Mouse (Mus musculus): ENCODE data around the gene Arid3c. TPM values are rescaled to one million over a fixed set of nuclear protein-coding genes. Genes with fewer than 3 reads are reported as not detected.
"Not testable (repeated sequence)": the region's sequence is repeated elsewhere in the genome, so short reads cannot be mapped to it uniquely, and the experiment has no call there.

Arid3c gene
- total RNA-seq (2012; rRNA removed) (not detected in 2 replicates), total RNA-seq (2014; rRNA removed) (not detected in 2 replicates), polyA plus RNA-seq (2012; ENCODE audit: insufficient read length, low read depth) (not detected in 2 replicates)

- Histone ChIP-seq H3K27me3 (replicated peaks) (peaks cover 79% of the 10 kb centered on the region), H3K79me2 (replicated peaks; ENCODE audit: control insufficient read depth, extremely low read depth, insufficient read depth, poor library complexity, severe bottlenecking) (no peaks in the 10 kb centered on the region), H3K27ac (ENCODE audit: insufficient read depth, low read depth) (no peak within 1 kb of the TSS), H3K4me3 (replicated peaks in 1 of 3; ENCODE audit: low read depth in 2 of 3, low read length in 2 of 3, poor library complexity in 1 of 3) (peak within 1 kb of the TSS in 1 of 3 experiments; percentile 32), H3K9ac (ENCODE audit: insufficient read depth, low read depth) (no peak within 1 kb of the TSS), H3K4me2 (ENCODE audit: insufficient read depth, low read depth, poor library complexity, severe bottlenecking) (peak within 1 kb of the TSS; percentile 99), H3K36me3 (replicated peaks in 1 of 2; ENCODE audit: control insufficient read depth in 1 of 2, insufficient read depth in 1 of 2, low read length in 1 of 2) (no peaks in the 10 kb centered on the region), H3K9me3 (replicated peaks; ENCODE audit: low read length) (peaks cover 3% of the 10 kb centered on the region), H3K4me1 (ENCODE audit: control insufficient read depth in 1 of 2, insufficient read depth in 2 of 2) (peaks cover 4 to 7% of the 10 kb centered on the region in 2 experiments)
- peak; percentile 31; the same call in 1 of the 2 replicates for TF ChIP-seq MAX (IDR thresholded peaks at IDR 0.05; ENCODE audit: low read length)
- no peak for TF ChIP-seq PAX5 (IDR thresholded peaks at IDR 0.05; ENCODE audit: low read length)
- TF ChIP-seq MXI1 (IDR thresholded peaks at IDR 0.05; ENCODE audit: low read depth, low read length), result 0 out of 2 replicates have a peak, but pooled peaks have one; percentile 32
- 0 out of 2 replicates have a peak, but pooled peaks have one; percentile 26 for TF ChIP-seq MYC (IDR thresholded peaks at IDR 0.05; ENCODE audit: low read depth, low read length)
- no peak for DNase-seq (ENCODE audit: extremely low read depth)
- dilution Hi-C loops (cut with MboI; ENCODE audit: extremely low pct_ligation_motif_present, extremely low pct_unique_long_range_greater_than_20kb, low sequenced_read_pairs) (no loop called here), in situ Hi-C loops (cut with MboI; ENCODE audit: low pct_ligation_motif_present, low pct_unique_long_range_greater_than_20kb, low sequenced_read_pairs) (no loop called here)
These were observed at the start of gene Arid3c for GRCm38 (mm10) chr4:41731052-41731765. TSS of gene Arid3c (minus strand) at chr4:41731142.

DNA sequence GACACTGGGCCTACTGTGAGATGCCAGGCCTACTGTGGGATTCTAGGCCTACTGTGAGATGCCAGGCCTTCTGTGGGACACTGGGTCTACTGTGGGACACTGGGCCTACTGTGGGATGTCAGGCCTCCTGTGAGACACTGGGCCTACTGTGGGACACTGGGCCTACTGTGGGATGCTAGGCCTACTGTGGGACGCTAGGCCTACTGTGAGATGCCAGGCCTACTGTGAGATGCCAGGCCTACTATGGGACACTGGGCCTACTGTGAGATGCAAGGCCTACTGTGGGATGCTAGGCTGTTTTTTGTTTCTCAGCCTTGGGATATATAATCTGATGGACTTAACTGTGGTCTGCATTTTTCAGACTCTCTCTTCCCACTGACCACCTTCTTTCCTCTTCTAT lies 44.9 kb upstream of the Arid3c start:
- H3K36me3 ChIP-seq (replicated peaks in 1 of 2; ENCODE audit: control insufficient read depth in 1 of 2, insufficient read depth in 1 of 2, low read length in 1 of 2); H3K9me3 ChIP-seq (replicated peaks; ENCODE audit: low read length); H3K79me2 ChIP-seq (replicated peaks; ENCODE audit: control insufficient read depth, extremely low read depth, insufficient read depth, poor library complexity, severe bottlenecking); H3K4me2 ChIP-seq (ENCODE audit: insufficient read depth, low read depth, poor library complexity, severe bottlenecking); dilution Hi-C loops (cut with MboI; ENCODE audit: extremely low pct_ligation_motif_present, extremely low pct_unique_long_range_greater_than_20kb, low sequenced_read_pairs); H3K4me1 ChIP-seq (ENCODE audit: control insufficient read depth in 1 of 2, insufficient read depth in 2 of 2); H3K27me3 ChIP-seq (replicated peaks); DNase-seq (ENCODE audit: extremely low read depth); H3K9ac ChIP-seq (ENCODE audit: insufficient read depth, low read depth); H3K27ac ChIP-seq (ENCODE audit: insufficient read depth, low read depth); H3K4me3 ChIP-seq (replicated peaks in 1 of 3; ENCODE audit: low read depth in 2 of 3, low read length in 2 of 3, poor library complexity in 1 of 3); in situ Hi-C loops (cut with MboI; ENCODE audit: low pct_ligation_motif_present, low pct_unique_long_range_greater_than_20kb, low sequenced_read_pairs): not testable (repeated sequence)
- peak; percentile 71 for TF ChIP-seq ZKSCAN1 (IDR thresholded peaks at IDR 0.05; ENCODE audit: borderline replicate concordance, low read depth, low read length)

DNA sequence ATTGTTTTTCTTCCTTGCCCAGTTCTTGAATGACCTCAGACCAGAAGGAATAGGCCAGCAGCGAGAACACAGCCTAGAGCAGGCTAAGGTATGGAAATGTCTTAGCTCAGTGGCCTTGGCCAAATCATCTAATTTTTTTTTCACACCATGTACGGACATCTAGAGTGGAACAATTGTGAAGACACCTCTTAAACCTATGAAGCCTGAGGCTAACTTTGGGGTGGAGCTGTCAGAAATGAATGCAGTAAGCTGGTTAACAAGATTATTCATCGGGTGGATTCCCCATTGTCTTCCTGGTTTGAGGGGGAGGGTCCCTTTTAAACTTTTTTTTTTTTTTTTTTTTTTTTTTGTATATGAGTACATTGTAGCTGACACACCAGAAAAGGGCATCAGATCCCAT lies 43.6 kb upstream of the Arid3c start:
- Histone ChIP-seq H3K4me2 (ENCODE audit: insufficient read depth, low read depth, poor library complexity, severe bottlenecking) (peak overlapping the region; percentile 64; the same call in 1 of the 2 replicates), H3K4me3 (replicated peaks in 1 of 3; ENCODE audit: low read depth in 2 of 3, low read length in 2 of 3, poor library complexity in 1 of 3) (peak overlapping the region; percentile 37 to 51 (median 45)), H3K9ac (ENCODE audit: insufficient read depth, low read depth) (peak overlapping the region; percentile 61; the same call in 1 of the 2 replicates), H3K27ac (ENCODE audit: insufficient read depth, low read depth) (peak overlapping the region; percentile 68)
- H3K36me3 ChIP-seq (replicated peaks in 1 of 2; ENCODE audit: control insufficient read depth in 1 of 2, insufficient read depth in 1 of 2, low read length in 1 of 2); dilution Hi-C loops (cut with MboI; ENCODE audit: extremely low pct_ligation_motif_present, extremely low pct_unique_long_range_greater_than_20kb, low sequenced_read_pairs); H3K4me1 ChIP-seq (ENCODE audit: control insufficient read depth in 1 of 2, insufficient read depth in 2 of 2); in situ Hi-C loops (cut with MboI; ENCODE audit: low pct_ligation_motif_present, low pct_unique_long_range_greater_than_20kb, low sequenced_read_pairs); H3K79me2 ChIP-seq (replicated peaks; ENCODE audit: control insufficient read depth, extremely low read depth, insufficient read depth, poor library complexity, severe bottlenecking); H3K9me3 ChIP-seq (replicated peaks; ENCODE audit: low read length); H3K27me3 ChIP-seq (replicated peaks): not testable (repeated sequence)
- TF ChIP-seq ZNF384 (IDR thresholded peaks at IDR 0.05; ENCODE audit: low read depth, low read length) (peak; percentile 88), ETS1 (conservative IDR thresholded peaks at IDR 0.05; ENCODE audit: low read depth, low read length) (peak; percentile 24; the same call in 1 of the 2 replicates), ELF1 (IDR thresholded peaks at IDR 0.05; ENCODE audit: low read depth, low read length) (peak; percentile 64)
- peak; percentile 63 for DNase-seq (ENCODE audit: extremely low read depth)

GRCm38 (mm10) chr4:41774002-41774401 lies 43.1 kb upstream of the Arid3c start, which contains the start of gene Ccl27a:
TSS of gene Ccl27a (minus strand) at chr4:41774247.
- dilution Hi-C loops (cut with MboI; ENCODE audit: extremely low pct_ligation_motif_present, extremely low pct_unique_long_range_greater_than_20kb, low sequenced_read_pairs); H3K4me1 ChIP-seq (ENCODE audit: control insufficient read depth in 1 of 2, insufficient read depth in 2 of 2); H3K36me3 ChIP-seq (replicated peaks in 1 of 2; ENCODE audit: control insufficient read depth in 1 of 2, insufficient read depth in 1 of 2, low read length in 1 of 2); in situ Hi-C loops (cut with MboI; ENCODE audit: low pct_ligation_motif_present, low pct_unique_long_range_greater_than_20kb, low sequenced_read_pairs); H3K79me2 ChIP-seq (replicated peaks; ENCODE audit: control insufficient read depth, extremely low read depth, insufficient read depth, poor library complexity, severe bottlenecking); H3K9me3 ChIP-seq (replicated peaks; ENCODE audit: low read length); H3K27me3 ChIP-seq (replicated peaks): not testable (repeated sequence)
- peak within 1 kb of the TSS; percentile 61; the same call in 1 of the 2 replicates for H3K9ac ChIP-seq (ENCODE audit: insufficient read depth, low read depth)
- H3K27ac ChIP-seq (ENCODE audit: insufficient read depth, low read depth), result peak within 1 kb of the TSS; percentile 68
- peak; percentile 88 for DNase-seq (ENCODE audit: extremely low read depth)
- H3K4me2 ChIP-seq (ENCODE audit: insufficient read depth, low read depth, poor library complexity, severe bottlenecking), result peak within 1 kb of the TSS; percentile 64
- peak within 1 kb of the TSS; percentile 43 to 58 (median 51) for H3K4me3 ChIP-seq (replicated peaks in 1 of 3; ENCODE audit: low read depth in 2 of 3, low read length in 2 of 3, poor library complexity in 1 of 3)

DNA sequence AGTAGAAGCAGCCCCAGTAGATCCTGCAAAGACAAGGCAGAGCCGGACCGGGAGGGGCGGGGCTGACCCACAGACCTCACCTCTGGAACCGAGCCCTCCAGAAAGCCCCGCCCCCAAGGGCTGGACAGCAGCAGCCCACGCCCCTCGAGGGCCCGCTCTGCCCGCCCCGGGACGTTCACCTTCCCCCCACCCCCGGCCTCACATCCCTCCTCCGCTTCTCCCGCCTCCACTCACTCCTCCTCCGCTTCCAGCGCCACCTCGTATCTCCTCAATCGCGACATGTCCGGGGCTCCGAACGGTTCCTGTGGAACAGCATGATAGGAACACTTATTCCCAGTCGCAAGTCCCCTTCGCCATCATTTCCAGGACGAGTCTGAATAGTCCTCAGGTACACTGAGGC lies 42.6 kb upstream of the Arid3c start:
- H3K4me2 ChIP-seq (ENCODE audit: insufficient read depth, low read depth, poor library complexity, severe bottlenecking); H3K27ac ChIP-seq (ENCODE audit: insufficient read depth, low read depth); dilution Hi-C loops (cut with MboI; ENCODE audit: extremely low pct_ligation_motif_present, extremely low pct_unique_long_range_greater_than_20kb, low sequenced_read_pairs); in situ Hi-C loops (cut with MboI; ENCODE audit: low pct_ligation_motif_present, low pct_unique_long_range_greater_than_20kb, low sequenced_read_pairs); H3K4me1 ChIP-seq (ENCODE audit: control insufficient read depth in 1 of 2, insufficient read depth in 2 of 2); H3K79me2 ChIP-seq (replicated peaks; ENCODE audit: control insufficient read depth, extremely low read depth, insufficient read depth, poor library complexity, severe bottlenecking); H3K9me3 ChIP-seq (replicated peaks; ENCODE audit: low read length); H3K27me3 ChIP-seq (replicated peaks); H3K36me3 ChIP-seq (replicated peaks in 1 of 2; ENCODE audit: control insufficient read depth in 1 of 2, insufficient read depth in 1 of 2, low read length in 1 of 2): not testable (repeated sequence)
- peak; percentile 57 for DNase-seq (ENCODE audit: extremely low read depth)
- peak overlapping the region in 2 of 3 experiments; percentile 43 to 58 for H3K4me3 ChIP-seq (replicated peaks in 1 of 3; ENCODE audit: low read depth in 2 of 3, low read length in 2 of 3, poor library complexity in 1 of 3)
- H3K9ac ChIP-seq (ENCODE audit: insufficient read depth, low read depth), result peak overlapping the region; percentile 20; the same call in 1 of the 2 replicates

Measured in CH12.LX (cell line).